Mouse (Mus musculus): Measurements from ENCODE around the gene Nt5dc2.

Nt5dc2 gene

GRCm38 (mm10) chr14:31134015-31135000 lies 3.5 kb downstream of the Nt5dc2 start:
- CTCF ChIA-PET = no interaction called here

GRCm38 (mm10) chr14:31135495-31136410 lies 4.9 kb downstream of the Nt5dc2 start:
- CTCF ChIA-PET = no interaction called here

GRCm38 (mm10) chr14:31136411-31137280 lies 5.8 kb downstream of the Nt5dc2 start:
- CTCF ChIA-PET = no interaction called here

GRCm38 (mm10) chr14:31137281-31137595 lies 6.4 kb downstream of the Nt5dc2 start:
- CTCF ChIA-PET = no interaction called here

GRCm38 (mm10) chr14:31137791-31138190 lies 6.9 kb downstream of the Nt5dc2 start:
- CTCF ChIA-PET = no interaction called here

- CTCF ChIA-PET = no interaction called here
These were observed 7.5 kb downstream of the Nt5dc2 start for GRCm38 (mm10) chr14:31138219-31138896.

GRCm38 (mm10) chr14:31138897-31139429 lies 8.1 kb downstream of the Nt5dc2 start:
- CTCF ChIA-PET = interaction anchor here (1.0 kb wide), 1 partner anchor 9 kb away, joined by 10 read pairs; no protein-coding TSS in a partner anchor

GRCm38 (mm10) chr14:31139666-31140065 lies 8.8 kb downstream of the Nt5dc2 start:
- CTCF ChIA-PET = interaction anchor here (1.0 kb wide), 1 partner anchor 8 kb away, joined by 10 read pairs; no protein-coding TSS in a partner anchor

- CTCF ChIA-PET = no interaction called here
These were observed 9.3 kb downstream of the Nt5dc2 start for GRCm38 (mm10) chr14:31140141-31140540.

- CTCF ChIA-PET = no interaction called here
These were observed 10.2 kb downstream of the Nt5dc2 start for GRCm38 (mm10) chr14:31141011-31141410.

- CTCF ChIA-PET = no interaction called here
These were observed 14.8 kb downstream of the Nt5dc2 start for GRCm38 (mm10) chr14:31145694-31146093.

- CTCF ChIA-PET = no interaction called here
These were observed 29.6 kb downstream of the Nt5dc2 start for GRCm38 (mm10) chr14:31160196-31161150.

GRCm38 (mm10) chr14:31161191-31161590 lies 30.3 kb downstream of the Nt5dc2 start:
- CTCF ChIA-PET = no interaction called here

- CTCF ChIA-PET = no interaction called here
These were observed 30.8 kb downstream of the Nt5dc2 start for GRCm38 (mm10) chr14:31161638-31162037.

GRCm38 (mm10) chr14:31164067-31164466 lies 33.2 kb downstream of the Nt5dc2 start:
- CTCF ChIA-PET = no interaction called here

- CTCF ChIA-PET = no interaction called here
These were observed 34.2 kb downstream of the Nt5dc2 start for GRCm38 (mm10) chr14:31165010-31165409.

GRCm38 (mm10) chr14:31165458-31165857 lies 34.6 kb downstream of the Nt5dc2 start:
- CTCF ChIA-PET = no interaction called here

- CTCF ChIA-PET = no interaction called here
These were observed 35.3 kb downstream of the Nt5dc2 start for GRCm38 (mm10) chr14:31165991-31166630.

- CTCF ChIA-PET = no interaction called here
These were observed 36.0 kb downstream of the Nt5dc2 start for GRCm38 (mm10) chr14:31166827-31167226.

All from spleen, embryonic (tissue).